Mouse (Mus musculus): ENCODE data around the gene Larp7. TPM values are rescaled to one million over a fixed set of nuclear protein-coding genes. Genes with fewer than 3 reads are reported as not detected.

Larp7 gene
- polyA plus RNA-seq (2015; fragmentation: Nextera tagmentation; extraction: Ambion mirVana), result 41.2 and 50.9 TPM in 2 replicates

GRCm38 (mm10) chr3:127552973-127553719 lies at the start of gene Larp7, which contains the start of gene Zgrf1:
Larp7 (minus strand) TSS chr3:127553349.
Zgrf1 (plus strand) TSS chr3:127553489.
- H3K4me1 ChIP-seq (replicated peaks), result peaks cover 19% of the 10 kb centered on the region
- DNase-seq (peak; percentile 98), ATAC-seq (ENCODE audit: low read depth) (peak; percentile 97)
- peaks cover 27% of the 10 kb centered on the region for H3K36me3 ChIP-seq
- peak within 1 kb of the TSS; percentile 89 for H3K4me3 ChIP-seq (replicated peaks)
- no peaks in the 10 kb centered on the region for H3K27me3 ChIP-seq
- H3K4me2 ChIP-seq, result peak within 1 kb of the TSS; percentile 83
- H3K9me3 ChIP-seq (replicated peaks), result no peaks in the 10 kb centered on the region
- H3K9ac ChIP-seq, result peak within 1 kb of the TSS; percentile 87
- H3K27ac ChIP-seq, result peak within 1 kb of the TSS; percentile 89
- WGBS (ENCODE audit: insufficient replicate concordance), result under 1% methylated on average over 70 of the region's 73 CpGs

- peaks cover 61% of the 10 kb centered on the region for H3K36me3 ChIP-seq
- 78% methylated on average over 1 of the region's 1 CpGs for WGBS (ENCODE audit: insufficient replicate concordance)
- ATAC-seq (ENCODE audit: low read depth), result no peak
- no peak overlapping the region for H3K4me2 ChIP-seq
- no peaks in the 10 kb centered on the region for H3K9me3 ChIP-seq (replicated peaks)
- no peak overlapping the region for H3K9ac ChIP-seq
- H3K4me3 ChIP-seq (replicated peaks), result no peak overlapping the region
- no peaks in the 10 kb centered on the region for H3K27me3 ChIP-seq
- DNase-seq, result no peak
- H3K27ac ChIP-seq, result no peak overlapping the region
- H3K4me1 ChIP-seq (replicated peaks), result no peaks in the 10 kb centered on the region
Measured at GRCm38 (mm10) chr3:127597136-127597535, 44.0 kb upstream of the Larp7 start.

- no peak overlapping the region for H3K4me2 ChIP-seq
- WGBS (ENCODE audit: insufficient replicate concordance), result 51% methylated on average over 4 of the region's 4 CpGs
- no peaks in the 10 kb centered on the region for H3K27me3 ChIP-seq
- DNase-seq (no peak), ATAC-seq (ENCODE audit: low read depth) (peak; percentile 57; the same call in 1 of the 2 replicates)
- H3K9ac ChIP-seq, result no peak overlapping the region
- H3K9me3 ChIP-seq (replicated peaks), result no peaks in the 10 kb centered on the region
- peaks cover 74% of the 10 kb centered on the region for H3K36me3 ChIP-seq
- H3K4me1 ChIP-seq (replicated peaks), result no peaks in the 10 kb centered on the region
- H3K4me3 ChIP-seq (replicated peaks), result no peak overlapping the region
- no peak overlapping the region for H3K27ac ChIP-seq
Measured at GRCm38 (mm10) chr3:127572557-127572956, 19.4 kb upstream of the Larp7 start.

DNA sequence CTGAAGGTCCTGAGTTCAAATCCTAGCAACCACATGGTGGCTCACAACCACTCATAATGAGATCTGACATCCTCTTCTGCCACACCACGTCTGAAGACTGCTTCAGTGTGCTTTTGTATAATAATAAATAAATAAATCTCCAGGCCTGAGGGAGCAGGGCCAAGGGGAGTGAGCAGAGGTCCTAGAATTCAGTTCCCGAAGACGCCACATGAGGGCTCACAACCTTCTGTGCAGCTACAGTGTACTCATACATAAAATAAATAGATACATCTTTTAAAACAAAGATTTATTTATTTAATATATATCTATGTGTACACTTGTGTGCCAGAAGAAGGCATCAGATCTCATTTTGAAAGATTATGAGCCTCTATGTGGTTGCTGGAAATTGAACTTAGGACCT lies 12.0 kb upstream of the Larp7 start:
- Histone ChIP-seq H3K4me1 (replicated peaks) (peaks cover 6% of the 10 kb centered on the region), H3K27me3 (no peaks in the 10 kb centered on the region), H3K9me3 (replicated peaks) (no peaks in the 10 kb centered on the region), H3K36me3 (peaks cover 82% of the 10 kb centered on the region), H3K9ac (no peak overlapping the region), H3K4me3 (replicated peaks) (no peak overlapping the region), H3K4me2 (no peak overlapping the region), H3K27ac (no peak overlapping the region)
- ATAC-seq (ENCODE audit: low read depth) (no peak), DNase-seq (no peak)
- WGBS (ENCODE audit: insufficient replicate concordance), result 81% methylated on average over 3 of the region's 3 CpGs

DNA sequence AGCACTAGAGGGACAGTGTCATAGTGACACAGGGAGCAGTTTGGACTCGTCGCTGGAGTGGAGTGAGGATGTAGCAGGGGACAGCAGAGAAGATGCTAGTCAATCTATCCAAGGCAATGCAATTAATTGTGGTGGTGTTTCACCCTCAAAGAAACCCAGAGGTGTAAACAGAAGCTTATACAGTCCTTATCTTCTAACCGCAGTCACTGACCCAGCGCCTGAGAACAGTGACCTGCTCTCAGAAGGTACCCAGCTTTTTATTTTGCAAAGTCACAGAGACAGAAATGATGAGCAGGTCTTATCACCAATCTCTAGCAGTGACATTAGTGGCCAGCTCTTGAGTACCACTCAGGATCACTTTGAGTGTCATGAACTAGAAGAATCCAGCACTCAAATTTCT lies 9.8 kb upstream of the Larp7 start:
- no peaks in the 10 kb centered on the region for H3K9me3 ChIP-seq (replicated peaks)
- H3K36me3 ChIP-seq, result peaks cover 78% of the 10 kb centered on the region
- H3K4me3 ChIP-seq (replicated peaks), result no peak overlapping the region
- H3K27me3 ChIP-seq, result no peaks in the 10 kb centered on the region
- no peak overlapping the region for H3K9ac ChIP-seq
- H3K4me1 ChIP-seq (replicated peaks), result peaks cover 6% of the 10 kb centered on the region
- WGBS (ENCODE audit: insufficient replicate concordance), result 61% methylated on average over 4 of the region's 4 CpGs
- DNase-seq (no peak), ATAC-seq (ENCODE audit: low read depth) (peak; percentile 58)
- no peak overlapping the region for H3K4me2 ChIP-seq
- H3K27ac ChIP-seq, result no peak overlapping the region

DNA sequence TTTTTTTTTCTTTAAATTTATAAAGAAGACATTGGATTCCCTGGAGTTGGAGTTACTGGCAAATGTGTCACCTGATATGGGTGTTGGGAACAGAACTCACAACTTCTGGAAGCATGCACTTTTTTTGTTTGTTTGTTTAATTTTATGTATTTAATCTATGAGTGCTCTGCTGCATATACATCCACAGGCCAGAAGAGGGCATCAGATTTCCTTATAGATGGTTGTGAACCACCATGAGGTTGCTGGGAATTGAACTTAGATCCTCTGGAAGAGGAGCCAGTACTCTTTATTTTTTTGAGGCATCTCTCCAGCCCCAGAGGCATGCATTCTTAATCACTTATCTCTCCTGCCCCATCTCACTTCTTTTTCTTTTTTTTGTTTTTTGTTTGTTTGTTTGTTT lies 5.1 kb upstream of the Larp7 start:
- no peaks in the 10 kb centered on the region for H3K27me3 ChIP-seq
- peaks cover 17% of the 10 kb centered on the region for H3K4me1 ChIP-seq (replicated peaks)
- no peak overlapping the region for H3K4me2 ChIP-seq
- no peak for DNase-seq
- H3K9me3 ChIP-seq (replicated peaks), result no peaks in the 10 kb centered on the region
- peaks cover 65% of the 10 kb centered on the region for H3K36me3 ChIP-seq
- H3K9ac ChIP-seq, result no peak overlapping the region
- no peak for ATAC-seq (ENCODE audit: low read depth)
- H3K4me3 ChIP-seq (replicated peaks), result no peak overlapping the region
- no peak overlapping the region for H3K27ac ChIP-seq

GRCm38 (mm10) chr3:127554723-127555122 lies 1.6 kb upstream of the Larp7 start:
- Histone ChIP-seq H3K27me3 (no peaks in the 10 kb centered on the region), H3K4me2 (peak overlapping the region; percentile 83), H3K9me3 (replicated peaks) (no peaks in the 10 kb centered on the region), H3K36me3 (peaks cover 37% of the 10 kb centered on the region), H3K27ac (no peak overlapping the region), H3K4me1 (replicated peaks) (peaks cover 17% of the 10 kb centered on the region), H3K9ac (peak overlapping the region; percentile 87), H3K4me3 (replicated peaks) (peak overlapping the region; percentile 89)
- WGBS (ENCODE audit: insufficient replicate concordance), result 71% methylated on average over 5 of the region's 5 CpGs
- ATAC-seq (ENCODE audit: low read depth) (no peak), DNase-seq (no peak)

DNA sequence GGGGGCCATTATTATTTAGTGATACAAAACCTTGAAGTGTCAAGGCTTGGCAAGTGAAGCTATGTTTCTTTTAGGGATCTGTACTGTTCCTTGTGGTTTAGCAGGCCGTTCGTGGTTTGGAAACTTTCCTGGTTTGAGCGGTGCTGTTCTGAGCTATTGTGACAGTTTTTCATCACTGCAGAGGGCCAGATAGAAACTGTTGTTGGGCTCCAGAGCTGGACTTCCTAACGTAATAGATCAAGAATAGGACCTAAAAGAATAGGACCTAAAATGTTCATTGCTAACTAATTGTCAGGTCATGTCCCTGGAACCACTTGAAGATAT lies 533 bp upstream of the Larp7 start:
- H3K27me3 ChIP-seq, result no peaks in the 10 kb centered on the region
- H3K4me2 ChIP-seq, result peak overlapping the region; percentile 83
- no peak for ATAC-seq (ENCODE audit: low read depth)
- WGBS (ENCODE audit: insufficient replicate concordance), result 1% methylated on average over 4 of the region's 4 CpGs
- H3K36me3 ChIP-seq, result peaks cover 31% of the 10 kb centered on the region
- H3K9me3 ChIP-seq (replicated peaks), result no peaks in the 10 kb centered on the region
- peak overlapping the region; percentile 89 for H3K4me3 ChIP-seq (replicated peaks)
- peak overlapping the region; percentile 71 for H3K27ac ChIP-seq
- peak overlapping the region; percentile 87 for H3K9ac ChIP-seq
- no peak for DNase-seq
- H3K4me1 ChIP-seq (replicated peaks), result peaks cover 17% of the 10 kb centered on the region

DNA sequence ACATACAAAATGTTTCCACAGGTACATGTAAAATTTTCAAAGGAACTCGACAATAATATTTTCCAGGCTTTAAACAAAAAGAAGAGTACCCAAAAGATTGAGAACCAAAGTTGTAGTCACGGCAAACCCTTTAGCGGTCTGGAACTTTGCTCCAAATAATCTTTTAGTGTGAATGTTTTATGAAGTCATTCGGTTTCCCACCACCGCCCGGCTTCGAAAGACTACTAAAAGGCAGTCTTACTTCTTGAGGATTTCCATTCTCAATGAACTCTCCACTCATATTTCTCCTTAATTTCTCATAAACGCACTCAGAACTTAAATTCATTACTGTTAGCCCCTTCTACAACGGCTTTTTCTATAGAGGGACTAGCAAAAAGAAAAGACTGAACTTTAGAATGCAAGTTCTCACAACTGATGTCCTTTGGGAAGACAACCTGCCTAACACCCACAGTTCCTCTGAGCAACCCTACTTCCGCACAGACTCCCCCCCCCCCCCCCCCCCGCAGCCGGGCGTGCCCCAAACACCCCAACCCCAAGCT lies 646 bp downstream of the Larp7 start:
- H3K36me3 ChIP-seq, result peaks cover 22% of the 10 kb centered on the region
- DNase-seq, result no peak
- peak overlapping the region; percentile 89 for H3K4me3 ChIP-seq (replicated peaks)
- peak overlapping the region; percentile 69 for H3K4me2 ChIP-seq
- H3K9me3 ChIP-seq (replicated peaks), result no peaks in the 10 kb centered on the region
- no peaks in the 10 kb centered on the region for H3K27me3 ChIP-seq
- H3K27ac ChIP-seq, result peak overlapping the region; percentile 57
- 5% methylated on average over 9 of the region's 13 CpGs for WGBS (ENCODE audit: insufficient replicate concordance)
- ATAC-seq (ENCODE audit: low read depth), result no peak
- peaks cover 21% of the 10 kb centered on the region for H3K4me1 ChIP-seq (replicated peaks)
- peak overlapping the region; percentile 87 for H3K9ac ChIP-seq

DNA sequence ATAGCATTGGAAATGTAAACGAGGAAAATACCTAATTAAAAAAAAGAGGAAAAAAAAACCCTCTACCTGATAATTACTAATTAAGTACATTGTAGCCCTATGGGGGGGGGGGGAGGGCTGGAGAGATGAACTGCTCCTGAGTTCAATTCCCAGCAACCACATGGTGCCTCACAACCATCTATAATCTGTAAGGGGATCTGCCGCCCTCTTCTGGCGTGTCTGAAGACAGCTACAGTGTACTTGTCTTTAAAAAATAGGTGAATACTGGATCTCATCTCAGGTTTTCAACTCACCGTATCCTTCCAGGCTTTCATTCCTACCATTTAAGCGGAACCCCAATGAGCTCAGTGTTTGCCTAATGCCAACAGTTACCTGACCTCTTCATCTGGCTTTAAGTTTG lies 5.3 kb downstream of the Larp7 start:
- H3K27me3 ChIP-seq, result no peaks in the 10 kb centered on the region
- 48% methylated on average over 5 of the region's 5 CpGs for WGBS (ENCODE audit: insufficient replicate concordance)
- no peaks in the 10 kb centered on the region for H3K9me3 ChIP-seq (replicated peaks)
- H3K4me2 ChIP-seq, result no peak overlapping the region
- DNase-seq, result peak; percentile 10
- no peak overlapping the region for H3K4me3 ChIP-seq (replicated peaks)
- H3K9ac ChIP-seq, result no peak overlapping the region
- ATAC-seq (ENCODE audit: low read depth), result no peak
- peaks cover 39% of the 10 kb centered on the region for H3K36me3 ChIP-seq
- H3K4me1 ChIP-seq (replicated peaks), result peaks cover 9% of the 10 kb centered on the region
- no peak overlapping the region for H3K27ac ChIP-seq

DNA sequence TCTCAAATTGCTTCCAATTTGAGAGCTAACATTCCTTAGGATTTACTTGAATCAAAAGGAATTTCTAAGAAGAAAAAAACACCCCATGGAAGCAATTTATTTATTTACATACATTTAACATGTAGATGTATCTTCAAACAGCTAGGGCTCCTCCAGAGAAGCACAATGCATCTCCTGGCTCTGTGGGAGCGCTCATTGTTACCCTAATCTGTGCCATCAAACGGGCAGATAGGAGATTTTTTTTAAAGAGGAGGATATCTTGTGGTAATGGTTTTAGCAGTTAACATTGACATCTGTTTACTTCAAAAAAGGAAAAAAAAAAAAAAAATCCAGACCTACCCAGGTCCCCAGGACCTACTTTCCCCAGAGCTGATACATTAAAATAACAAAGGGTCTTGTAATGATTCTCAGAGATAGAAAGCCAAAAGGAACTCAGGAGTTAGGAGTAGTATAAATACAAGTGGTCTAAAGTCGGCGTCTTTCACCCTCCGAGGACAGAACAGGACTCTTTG lies 8.5 kb downstream of the Larp7 start:
- H3K36me3 ChIP-seq, result peaks cover 51% of the 10 kb centered on the region
- no peaks in the 10 kb centered on the region for H3K9me3 ChIP-seq (replicated peaks)

GRCm38 (mm10) chr3:127543976-127544375 lies 9.2 kb downstream of the Larp7 start:
- no peak overlapping the region for H3K4me3 ChIP-seq (replicated peaks)
- 86% methylated on average over 4 of the region's 4 CpGs for WGBS (ENCODE audit: insufficient replicate concordance)
- no peaks in the 10 kb centered on the region for H3K9me3 ChIP-seq (replicated peaks)
- peaks cover 54% of the 10 kb centered on the region for H3K36me3 ChIP-seq
- H3K27ac ChIP-seq, result no peak overlapping the region
- no peak overlapping the region for H3K9ac ChIP-seq
- no peak overlapping the region for H3K4me2 ChIP-seq
- DNase-seq (no peak), ATAC-seq (ENCODE audit: low read depth) (no peak)
- no peaks in the 10 kb centered on the region for H3K27me3 ChIP-seq
- H3K4me1 ChIP-seq (replicated peaks), result peaks cover 4% of the 10 kb centered on the region

More for the DNA sequence above, 8.5 kb downstream of the Larp7 start:
- H3K9ac ChIP-seq, result no peak overlapping the region
- no peak for DNase-seq
- no peak overlapping the region for H3K4me3 ChIP-seq (replicated peaks)
- ATAC-seq (ENCODE audit: low read depth), result no peak
- no peak overlapping the region for H3K27ac ChIP-seq
- peaks cover 4% of the 10 kb centered on the region for H3K4me1 ChIP-seq (replicated peaks)
- H3K27me3 ChIP-seq, result no peaks in the 10 kb centered on the region
- 70% methylated on average over 5 of the region's 5 CpGs for WGBS (ENCODE audit: insufficient replicate concordance)
- no peak overlapping the region for H3K4me2 ChIP-seq

All from liver, embryonic 13.5 days (tissue).